Mouse (Mus musculus): ENCODE results near the gene Cpne6. TPM values are rescaled to one million over a fixed set of nuclear protein-coding genes. Genes with fewer than 3 reads are reported as not detected.

Cpne6 gene
- total and polyA plus RNA-seq, 3 experiments: not detected

- Histone ChIP-seq H3K27me3 (replicated peaks) (no peaks in the 10 kb centered on the region), H3K4me1 (ENCODE audit: control insufficient read depth in 1 of 2, insufficient read depth in 2 of 2) (peaks cover 18 to 54% of the 10 kb centered on the region in 2 experiments), H3K79me2 (replicated peaks; ENCODE audit: control insufficient read depth, extremely low read depth, insufficient read depth, poor library complexity, severe bottlenecking) (no peaks in the 10 kb centered on the region), H3K4me2 (ENCODE audit: insufficient read depth, low read depth, poor library complexity, severe bottlenecking) (no peak overlapping the region), H3K9ac (ENCODE audit: insufficient read depth, low read depth) (no peak overlapping the region), H3K27ac (ENCODE audit: insufficient read depth, low read depth) (no peak overlapping the region), H3K4me3 (replicated peaks in 1 of 3; ENCODE audit: low read depth in 2 of 3, low read length in 2 of 3, poor library complexity in 1 of 3) (no peak overlapping the region), H3K9me3 (replicated peaks; ENCODE audit: low read length) (no peaks in the 10 kb centered on the region), H3K36me3 (replicated peaks in 1 of 2; ENCODE audit: control insufficient read depth in 1 of 2, insufficient read depth in 1 of 2, low read length in 1 of 2) (peaks cover 0 to 52% of the 10 kb centered on the region in 2 experiments)
- peak; percentile 62 for DNase-seq (ENCODE audit: extremely low read depth)
- in situ Hi-C loops (cut with MboI; ENCODE audit: low pct_ligation_motif_present, low pct_unique_long_range_greater_than_20kb, low sequenced_read_pairs) (no loop called here), dilution Hi-C loops (cut with MboI; ENCODE audit: extremely low pct_ligation_motif_present, extremely low pct_unique_long_range_greater_than_20kb, low sequenced_read_pairs) (no loop called here)
- no peak for TF ChIP-seq ETS1 (conservative IDR thresholded peaks at IDR 0.05; ENCODE audit: low read depth, low read length)
- peak; percentile 22 for TF ChIP-seq USF1 (IDR thresholded peaks at IDR 0.05; ENCODE audit: low read depth, low read length)
- peak; percentile 68 for TF ChIP-seq JUND (conservative IDR thresholded peaks at IDR 0.05; ENCODE audit: low read depth, low read length)
- TF ChIP-seq JUN (IDR thresholded peaks at IDR 0.05; ENCODE audit: insufficient read depth, low read depth, low read length): peak; percentile 26; the same call in 1 of the 2 replicates
- no peak for TF ChIP-seq USF2 (conservative IDR thresholded peaks at IDR 0.05; ENCODE audit: low read depth, low read length)
- peak; percentile 31; the same call in 1 of the 2 replicates for TF ChIP-seq BHLHE40 (IDR thresholded peaks at IDR 0.05; ENCODE audit: low read depth, low read length)
- TF ChIP-seq EP300 (IDR thresholded peaks at IDR 0.05; ENCODE audit: low read length): 0 out of 2 replicates have a peak, but pooled peaks have one; percentile 29
These were observed 23.4 kb upstream of the Cpne6 start for GRCm38 (mm10) chr14:55486836-55487235.

GRCm38 (mm10) chr14:55490361-55491201 lies 19.7 kb upstream of the Cpne6 start, which contains the start of gene Carmil3:
TSS of gene Carmil3 (plus strand) at chr14:55490651.
- H3K9ac ChIP-seq (ENCODE audit: insufficient read depth, low read depth): peak within 1 kb of the TSS; percentile 39; the same call in 1 of the 2 replicates
- peak within 1 kb of the TSS; percentile 67 for H3K4me2 ChIP-seq (ENCODE audit: insufficient read depth, low read depth, poor library complexity, severe bottlenecking)
- peaks cover 0 to 56% of the 10 kb centered on the region in 2 experiments for H3K36me3 ChIP-seq (replicated peaks in 1 of 2; ENCODE audit: control insufficient read depth in 1 of 2, insufficient read depth in 1 of 2, low read length in 1 of 2)
- peak within 1 kb of the TSS; percentile 19; the same call in 1 of the 2 replicates for H3K27ac ChIP-seq (ENCODE audit: insufficient read depth, low read depth)
- no peaks in the 10 kb centered on the region for H3K9me3 ChIP-seq (replicated peaks; ENCODE audit: low read length)
- H3K79me2 ChIP-seq (replicated peaks; ENCODE audit: control insufficient read depth, extremely low read depth, insufficient read depth, poor library complexity, severe bottlenecking): no peaks in the 10 kb centered on the region
- TF ChIP-seq CTCF (conservative IDR thresholded peaks at IDR 0.05 in 1 of 2, IDR thresholded peaks at IDR 0.05 in 1 of 2; ENCODE audit: low read depth in 2 of 2, low read length in 2 of 2) (no peak), SMC3 (IDR thresholded peaks at IDR 0.05; ENCODE audit: low read depth, low read length) (no peak), IRF4 (IDR thresholded peaks at IDR 0.05; ENCODE audit: low read depth, low read length) (peak; percentile 56; the same call in 1 of the 2 replicates), NRF1 (IDR thresholded peaks at IDR 0.05; ENCODE audit: low read depth, low read length) (peak; percentile 82), CHD2 (IDR thresholded peaks at IDR 0.05; ENCODE audit: low read length) (peak; percentile 59), EP300 (IDR thresholded peaks at IDR 0.05; ENCODE audit: low read length) (peak; percentile 55; the same call in 1 of the 2 replicates), POLR2AphosphoS2 (IDR thresholded peaks at IDR 0.05; ENCODE audit: low read depth, low read length) (no peak), SIN3A (IDR thresholded peaks at IDR 0.05; ENCODE audit: low read length) (peak; percentile 63; the same call in 1 of the 2 replicates), MEF2A (IDR thresholded peaks at IDR 0.05; ENCODE audit: borderline replicate concordance, low read depth, low read length) (peak; percentile 85), TCF12 (IDR thresholded peaks at IDR 0.05; ENCODE audit: low read depth, low read length) (peak; percentile 60; the same call in 1 of the 2 replicates), UBTF (IDR thresholded peaks at IDR 0.05; ENCODE audit: low read depth, low read length) (peak; percentile 40; the same call in 1 of the 2 replicates), ZNF384 (IDR thresholded peaks at IDR 0.05; ENCODE audit: low read depth, low read length) (peak; percentile 98), KAT2A (IDR thresholded peaks at IDR 0.05; ENCODE audit: insufficient replicate concordance, low read length) (0 out of 2 replicates have a peak, but pooled peaks have one; percentile 32), BHLHE40 (IDR thresholded peaks at IDR 0.05; ENCODE audit: low read depth, low read length) (peak; percentile 70), ETS1 (conservative IDR thresholded peaks at IDR 0.05; ENCODE audit: low read depth, low read length) (peak; percentile 82)
- H3K4me1 ChIP-seq (ENCODE audit: control insufficient read depth in 1 of 2, insufficient read depth in 2 of 2): peaks cover 30 to 63% of the 10 kb centered on the region in 2 experiments
- H3K27me3 ChIP-seq (replicated peaks): no peaks in the 10 kb centered on the region
- in situ Hi-C loops (cut with MboI; ENCODE audit: low pct_ligation_motif_present, low pct_unique_long_range_greater_than_20kb, low sequenced_read_pairs): no loop called here
- peak within 1 kb of the TSS; percentile 69 to 74 (median 73) for H3K4me3 ChIP-seq (replicated peaks in 1 of 3; ENCODE audit: low read depth in 2 of 3, low read length in 2 of 3, poor library complexity in 1 of 3)
- DNase-seq (ENCODE audit: extremely low read depth): peak; percentile 72
- dilution Hi-C loops (cut with MboI; ENCODE audit: extremely low pct_ligation_motif_present, extremely low pct_unique_long_range_greater_than_20kb, low sequenced_read_pairs): no loop called here
